Mouse (Mus musculus) urinary bladder, postnatal 0 days (tissue): ENCODE results near the gene 1700019D03Rik. TPM values are rescaled to one million over a fixed set of nuclear protein-coding genes. Genes with fewer than 3 reads are reported as not detected.

Source experiments
- polyA plus RNA-seq: library from polyadenylated mRNA; unstranded; fragments of >200 nt; fragmentation: Nextera tagmentation; extraction: Ambion mirVana; gene quantifications from 2 replicates; pipeline ENCODE4 v1.2.1, GENCODE M21; 2015

Gene 1700019D03Rik
- polyA plus RNA-seq: 4.0 and 4.1 TPM in 2 replicates

DNA sequence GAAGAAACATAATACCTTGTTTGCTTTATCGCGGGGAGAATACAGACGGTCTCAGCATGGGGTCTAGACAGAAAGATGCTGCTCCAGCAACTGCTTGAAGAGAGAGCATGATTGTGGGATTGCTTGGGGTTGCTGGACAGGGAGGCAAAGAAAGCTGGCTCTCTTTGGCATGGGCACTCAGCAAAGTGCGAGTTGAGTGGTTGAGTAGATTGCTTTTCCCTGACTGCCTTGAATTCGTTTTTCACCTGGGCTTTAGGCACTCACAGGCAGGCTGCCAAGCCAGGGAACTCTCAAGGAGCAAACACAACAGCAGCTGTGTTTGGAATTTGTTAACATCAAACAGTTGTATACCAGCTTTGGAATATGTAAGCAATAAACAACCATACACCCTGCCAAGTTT, at the start of gene 1700019D03Rik:
Gene 1700019D03Rik, minus strand, starts transcription at position 101 of the 400 bp plus-strand sequence.

DNA sequence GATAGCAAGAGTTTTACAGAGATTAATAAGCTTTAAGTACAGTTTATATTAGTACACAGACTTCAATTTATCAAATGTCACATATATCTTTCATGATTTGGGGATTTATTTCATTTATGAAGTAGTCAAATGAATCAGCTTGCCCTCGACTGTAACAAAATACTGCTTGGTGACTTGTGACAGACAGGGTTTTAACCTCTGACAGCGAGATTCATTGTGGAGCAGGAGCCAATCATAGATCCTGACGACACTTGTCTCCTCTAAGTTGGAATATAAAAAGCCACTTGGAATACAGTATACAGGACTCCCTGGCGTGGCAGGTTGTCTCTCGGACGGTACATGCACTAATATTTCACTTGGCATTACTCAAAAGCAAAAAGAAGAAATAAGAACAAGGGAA, 41.4 kb upstream of the 1700019D03Rik start, which contains the start of gene Mstn:
Gene Mstn, plus strand, starts transcription at position 301 of the 400 bp plus-strand sequence.

Other genes with a start within 250 kb of the 1700019D03Rik start
- gene Inpp1, start 202.5 kb downstream of the 1700019D03Rik start, polyA plus RNA-seq: 10.8 TPM in 2 replicates
- gene Hibch, start 175.2 kb downstream of the 1700019D03Rik start, polyA plus RNA-seq: 18.5 and 21.6 TPM in 2 replicates
- gene Mstn, start 41.5 kb upstream of the 1700019D03Rik start, polyA plus RNA-seq: 0.05 TPM in 1 of 2 replicates, not detected in the other
- gene 1700019A02Rik, start 167.5 kb upstream of the 1700019D03Rik start, polyA plus RNA-seq: not detected in 2 replicates